Mouse (Mus musculus): ENCODE data around the gene Aagab. TPM values are rescaled to one million over a fixed set of nuclear protein-coding genes. Genes with fewer than 3 reads are reported as not detected.

Gene Aagab
- polyA plus RNA-seq, 1 experiment from 2014 or later, result 54.1 TPM

GRCm38 (mm10) chr9:63667373-63667724 is 64.9 kb downstream of the Aagab start:
- ATAC-seq (ENCODE audit: low FRiP score), result no peak
- Histone ChIP-seq H3K36me3 (no peaks in the 10 kb centered on the region), H3K9ac (no peak overlapping the region), H3K9me3 (replicated peaks) (no peaks in the 10 kb centered on the region), H3K4me2 (replicated peaks) (no peak overlapping the region), H3K4me1 (peaks cover 63% of the 10 kb centered on the region), H3K4me3 (no peak overlapping the region), H3K27ac (no peak overlapping the region), H3K27me3 (no peaks in the 10 kb centered on the region)
- 77% methylated on average over 8 of the region's 8 CpGs for WGBS

DNA sequence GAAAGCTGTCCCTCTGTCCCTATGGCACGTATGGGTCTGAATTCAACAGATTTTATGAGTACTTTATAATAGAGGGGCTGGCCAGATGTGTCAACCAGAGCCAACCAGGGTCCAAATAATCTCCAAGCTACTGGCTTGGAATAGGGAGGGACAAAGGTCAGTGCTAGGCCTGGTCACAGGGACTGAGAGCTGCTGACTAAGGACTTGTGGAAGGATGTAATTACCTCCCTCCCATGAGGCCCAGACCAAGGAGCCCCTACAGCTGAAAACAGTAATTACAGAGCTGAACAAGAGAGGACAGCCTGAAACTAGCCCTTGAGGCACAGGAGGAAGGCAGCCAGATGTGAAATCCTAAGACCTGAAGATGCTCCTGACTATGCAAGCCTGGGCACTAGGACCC is 66.2 kb downstream of the Aagab start:
- Histone ChIP-seq H3K27ac (no peak overlapping the region), H3K4me1 (peaks cover 66% of the 10 kb centered on the region)
- 67% methylated on average over 1 of the region's 1 CpGs for WGBS

GRCm38 (mm10) chr9:63669816-63670215 is 67.4 kb downstream of the Aagab start:
- Histone ChIP-seq H3K27ac (no peak overlapping the region), H3K4me2 (replicated peaks) (no peak overlapping the region), H3K9me3 (replicated peaks) (no peaks in the 10 kb centered on the region), H3K36me3 (no peaks in the 10 kb centered on the region), H3K4me1 (peaks cover 58% of the 10 kb centered on the region), H3K27me3 (no peaks in the 10 kb centered on the region), H3K4me3 (no peak overlapping the region), H3K9ac (no peak overlapping the region)
- WGBS, result 94% methylated on average over 7 of the region's 7 CpGs
- no peak for ATAC-seq (ENCODE audit: low FRiP score)

More for the DNA sequence above, 66.2 kb downstream of the Aagab start:
- Histone ChIP-seq H3K4me2 (replicated peaks) (no peak overlapping the region), H3K4me3 (no peak overlapping the region), H3K9me3 (replicated peaks) (no peaks in the 10 kb centered on the region), H3K36me3 (no peaks in the 10 kb centered on the region), H3K27me3 (no peaks in the 10 kb centered on the region), H3K9ac (no peak overlapping the region)
- ATAC-seq (ENCODE audit: low FRiP score), result no peak

DNA sequence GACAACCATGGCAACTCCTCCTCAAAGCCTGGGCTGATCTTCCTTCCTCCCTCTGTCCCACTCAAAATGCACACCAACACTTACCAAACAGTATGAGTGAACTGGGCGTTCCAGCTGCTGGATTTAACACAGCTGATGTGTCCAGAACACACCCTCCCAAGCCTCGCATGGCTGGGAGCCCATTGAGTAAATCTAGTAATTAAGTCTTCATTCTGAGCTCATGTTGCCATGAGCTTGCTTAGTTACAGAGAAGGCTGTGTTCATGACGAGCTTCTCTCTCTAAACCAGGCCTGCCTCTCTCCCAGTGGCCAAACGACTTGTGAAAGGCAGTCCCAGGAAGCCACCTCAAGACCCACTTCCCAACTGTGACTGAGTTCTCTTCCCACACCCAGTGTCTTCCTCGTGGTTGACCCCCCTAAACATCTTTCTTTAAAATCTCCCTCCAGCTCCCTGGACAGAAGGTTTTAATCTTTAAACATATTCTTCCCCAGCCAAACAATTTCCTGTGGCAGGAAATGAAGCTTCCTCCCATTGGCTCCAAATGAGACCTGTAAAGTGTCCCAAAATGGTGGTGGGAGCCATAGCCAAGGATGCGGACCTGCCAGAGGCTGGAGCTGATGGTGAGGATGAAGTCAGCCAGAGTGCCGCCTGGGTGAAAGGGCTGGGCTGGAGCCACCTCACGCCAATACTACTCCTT is 70.5 kb downstream of the Aagab start:
- no peaks in the 10 kb centered on the region for H3K9me3 ChIP-seq (replicated peaks)
- no peak overlapping the region; the same call in 1 of the 2 replicates for H3K27ac ChIP-seq
- no peak overlapping the region for H3K9ac ChIP-seq
- ATAC-seq (ENCODE audit: low FRiP score), result no peak
- H3K4me1 ChIP-seq, result peaks cover 26% of the 10 kb centered on the region
- H3K27me3 ChIP-seq, result no peaks in the 10 kb centered on the region
- H3K36me3 ChIP-seq, result no peaks in the 10 kb centered on the region
- 75% methylated on average over 8 of the region's 8 CpGs for WGBS
- no peak overlapping the region for H3K4me3 ChIP-seq
- H3K4me2 ChIP-seq (replicated peaks), result no peak overlapping the region

- no peak for ATAC-seq (ENCODE audit: low FRiP score)
- no peaks in the 10 kb centered on the region for H3K27me3 ChIP-seq
- H3K9ac ChIP-seq, result no peak overlapping the region
- WGBS, result 79% methylated on average over 3 of the region's 3 CpGs
- no peak overlapping the region for H3K4me2 ChIP-seq (replicated peaks)
- no peaks in the 10 kb centered on the region for H3K36me3 ChIP-seq
- peaks cover 22% of the 10 kb centered on the region for H3K4me1 ChIP-seq
- H3K27ac ChIP-seq, result no peak overlapping the region
- H3K9me3 ChIP-seq (replicated peaks), result no peaks in the 10 kb centered on the region
- no peak overlapping the region for H3K4me3 ChIP-seq
These were observed 71.0 kb downstream of the Aagab start for GRCm38 (mm10) chr9:63673494-63673805.

DNA sequence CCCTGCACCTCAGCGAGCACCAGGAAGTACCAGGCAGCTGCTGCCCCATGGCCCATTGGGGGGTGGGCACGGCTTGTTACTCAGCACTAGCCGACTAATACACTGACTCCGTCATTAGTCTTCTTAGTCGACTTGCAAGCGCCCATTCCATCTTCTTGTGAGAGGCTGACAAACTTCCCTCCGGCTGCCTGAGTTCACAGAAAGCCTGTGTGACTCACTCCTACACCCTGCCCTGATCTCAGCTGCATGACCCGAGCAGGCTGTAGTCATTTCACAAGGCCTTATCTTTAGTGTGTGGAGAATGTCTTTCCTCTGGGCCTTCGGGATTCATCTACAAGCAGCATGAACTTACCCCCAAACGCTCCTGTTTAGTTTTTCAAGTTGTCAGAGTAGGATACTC is 72.2 kb downstream of the Aagab start:
- H3K9me3 ChIP-seq (replicated peaks), result no peaks in the 10 kb centered on the region
- H3K4me2 ChIP-seq (replicated peaks), result no peak overlapping the region
- no peaks in the 10 kb centered on the region for H3K27me3 ChIP-seq
- ATAC-seq (ENCODE audit: low FRiP score), result no peak
- 90% methylated on average over 10 of the region's 10 CpGs for WGBS
- H3K4me1 ChIP-seq, result peaks cover 13% of the 10 kb centered on the region; the same call in 1 of the 2 replicates
- H3K27ac ChIP-seq, result no peak overlapping the region
- no peak overlapping the region for H3K9ac ChIP-seq
- no peak overlapping the region for H3K4me3 ChIP-seq
- no peaks in the 10 kb centered on the region for H3K36me3 ChIP-seq

DNA sequence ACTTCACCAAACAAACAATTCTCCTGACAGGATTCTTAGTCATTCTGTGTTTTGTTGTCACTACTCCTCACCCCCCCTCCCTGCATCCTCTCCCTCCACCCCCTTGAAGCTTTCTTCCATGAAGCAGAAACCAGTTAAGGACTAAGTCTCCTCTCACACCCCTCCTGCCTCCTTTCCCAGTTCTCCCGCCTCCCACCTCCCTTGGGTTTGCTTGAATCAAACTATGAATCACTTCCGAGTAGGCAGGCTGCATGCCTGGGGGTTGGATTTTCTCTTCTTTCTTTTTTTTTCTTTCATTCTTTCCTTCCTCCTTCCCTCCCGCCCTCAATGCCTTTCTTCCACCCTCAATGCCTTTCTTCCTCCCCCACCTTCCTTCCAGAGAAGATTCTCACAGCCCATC is 75.2 kb downstream of the Aagab start:
- 61% methylated on average over 3 of the region's 3 CpGs for WGBS
- Histone ChIP-seq H3K4me1 (peaks cover 10% of the 10 kb centered on the region; the same call in 1 of the 2 replicates), H3K36me3 (no peaks in the 10 kb centered on the region), H3K9ac (no peak overlapping the region), H3K27me3 (no peaks in the 10 kb centered on the region), H3K27ac (no peak overlapping the region), H3K9me3 (replicated peaks) (no peaks in the 10 kb centered on the region), H3K4me3 (no peak overlapping the region), H3K4me2 (replicated peaks) (no peak overlapping the region)
- no peak for ATAC-seq (ENCODE audit: low FRiP score)

GRCm38 (mm10) chr9:63678076-63678475 is 75.6 kb downstream of the Aagab start:
- no peak overlapping the region for H3K4me3 ChIP-seq
- H3K9me3 ChIP-seq (replicated peaks), result no peaks in the 10 kb centered on the region
- no peak overlapping the region for H3K27ac ChIP-seq
- no peaks in the 10 kb centered on the region for H3K27me3 ChIP-seq
- no peaks in the 10 kb centered on the region for H3K36me3 ChIP-seq
- peaks cover 7% of the 10 kb centered on the region; the same call in 1 of the 2 replicates for H3K4me1 ChIP-seq
- no peak overlapping the region for H3K4me2 ChIP-seq (replicated peaks)
- 95% methylated on average over 1 of the region's 1 CpGs for WGBS
- no peak for ATAC-seq (ENCODE audit: low FRiP score)
- no peak overlapping the region for H3K9ac ChIP-seq

GRCm38 (mm10) chr9:63682301-63682700 is 79.8 kb downstream of the Aagab start:
- Histone ChIP-seq H3K4me1 (peaks cover 2% of the 10 kb centered on the region; the same call in 1 of the 2 replicates), H3K27me3 (no peaks in the 10 kb centered on the region)
- WGBS, result 86% methylated on average over 9 of the region's 9 CpGs

GRCm38 (mm10) chr9:63682943-63683342 is 80.5 kb downstream of the Aagab start:
- ATAC-seq (ENCODE audit: low FRiP score), result no peak
- no peak overlapping the region for H3K4me3 ChIP-seq
- no peak overlapping the region for H3K27ac ChIP-seq
- H3K9ac ChIP-seq, result no peak overlapping the region
- WGBS, result 95% methylated on average over 2 of the region's 2 CpGs
- no peak overlapping the region for H3K4me2 ChIP-seq (replicated peaks)
- no peaks in the 10 kb centered on the region; the same call in 1 of the 2 replicates for H3K36me3 ChIP-seq
- H3K9me3 ChIP-seq (replicated peaks), result no peaks in the 10 kb centered on the region
- H3K4me1 ChIP-seq, result peaks cover 2% of the 10 kb centered on the region; the same call in 1 of the 2 replicates
- no peaks in the 10 kb centered on the region for H3K27me3 ChIP-seq

More at GRCm38 (mm10) chr9:63682301-63682700, 79.8 kb downstream of the Aagab start:
- Histone ChIP-seq H3K4me3 (no peak overlapping the region), H3K4me2 (replicated peaks) (no peak overlapping the region), H3K27ac (no peak overlapping the region), H3K36me3 (no peaks in the 10 kb centered on the region; the same call in 1 of the 2 replicates), H3K9me3 (replicated peaks) (no peaks in the 10 kb centered on the region), H3K9ac (no peak overlapping the region)
- ATAC-seq (ENCODE audit: low FRiP score), result no peak

- Histone ChIP-seq H3K9me3 (replicated peaks) (no peaks in the 10 kb centered on the region), H3K27ac (no peak overlapping the region), H3K27me3 (no peaks in the 10 kb centered on the region), H3K9ac (no peak overlapping the region), H3K36me3 (no peaks in the 10 kb centered on the region; the same call in 1 of the 2 replicates), H3K4me3 (no peak overlapping the region), H3K4me2 (replicated peaks) (no peak overlapping the region), H3K4me1 (peaks cover 2% of the 10 kb centered on the region; the same call in 1 of the 2 replicates)
- WGBS, result 97% methylated on average over 6 of the region's 6 CpGs
- ATAC-seq (ENCODE audit: low FRiP score), result no peak
These were observed 81.8 kb downstream of the Aagab start for GRCm38 (mm10) chr9:63684277-63684676.

DNA sequence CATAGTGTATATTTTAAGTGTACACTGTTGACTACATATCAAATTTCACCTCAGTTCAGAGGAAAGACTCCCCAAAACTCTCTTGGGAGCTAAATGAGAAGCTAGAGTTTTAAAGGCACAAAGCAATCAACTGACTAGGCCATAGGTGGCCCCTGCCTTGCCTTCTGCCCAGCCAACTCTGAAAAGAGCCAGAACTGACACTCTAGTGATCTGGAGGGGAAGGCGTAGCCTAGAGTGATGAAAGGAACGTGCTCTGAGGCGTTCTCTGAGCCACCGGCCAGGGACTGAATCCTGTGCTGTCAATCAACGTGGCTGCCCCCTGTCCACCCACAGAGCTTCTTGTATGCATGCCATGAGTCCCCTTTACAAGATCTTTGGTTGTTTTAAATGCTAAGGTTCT is 82.9 kb downstream of the Aagab start:
- Histone ChIP-seq H3K27me3 (no peaks in the 10 kb centered on the region), H3K9me3 (replicated peaks) (no peaks in the 10 kb centered on the region), H3K4me2 (replicated peaks) (no peak overlapping the region), H3K9ac (no peak overlapping the region), H3K36me3 (no peaks in the 10 kb centered on the region; the same call in 1 of the 2 replicates), H3K4me3 (no peak overlapping the region), H3K4me1 (no peaks in the 10 kb centered on the region), H3K27ac (no peak overlapping the region)
- WGBS, result 42% methylated on average over 5 of the region's 5 CpGs
- no peak for ATAC-seq (ENCODE audit: low FRiP score)

DNA sequence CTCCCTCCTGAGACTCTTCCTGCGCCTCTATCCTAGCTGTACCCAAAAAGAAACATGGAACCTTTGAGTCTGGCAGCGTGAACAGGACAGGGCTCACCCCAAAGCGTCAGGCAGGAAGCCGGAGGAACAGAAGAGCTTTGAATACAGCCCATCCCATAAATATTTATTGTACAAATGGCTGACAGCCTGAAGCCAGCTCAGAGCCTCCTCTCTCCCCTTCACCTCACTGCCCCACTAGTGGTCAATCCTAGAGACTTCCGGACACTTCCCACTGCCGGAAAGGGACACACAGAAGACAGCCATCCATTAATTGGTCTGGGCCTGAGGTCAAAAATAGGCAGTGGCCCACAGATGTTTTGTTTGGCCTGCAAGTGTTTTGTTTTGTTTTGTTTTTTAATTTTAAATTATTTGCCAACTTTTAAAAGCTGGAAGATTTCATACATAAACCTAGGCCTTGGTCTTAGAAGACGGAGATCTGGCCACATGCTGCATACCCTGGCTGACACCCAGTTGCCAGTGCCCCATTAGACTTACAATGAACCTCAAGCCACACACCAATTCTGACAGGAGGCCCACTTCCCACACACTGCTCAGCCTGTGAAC is 85.1 kb downstream of the Aagab start:
- H3K36me3 ChIP-seq, result no peaks in the 10 kb centered on the region; the same call in 1 of the 2 replicates
- H3K4me2 ChIP-seq (replicated peaks), result no peak overlapping the region

More for the DNA sequence above, 85.1 kb downstream of the Aagab start:
- no peaks in the 10 kb centered on the region for H3K27me3 ChIP-seq
- H3K4me1 ChIP-seq, result peaks cover 4% of the 10 kb centered on the region; the same call in 1 of the 2 replicates
- WGBS, result 85% methylated on average over 7 of the region's 7 CpGs
- H3K27ac ChIP-seq, result no peak overlapping the region
- H3K4me3 ChIP-seq, result no peak overlapping the region
- no peaks in the 10 kb centered on the region for H3K9me3 ChIP-seq (replicated peaks)
- no peak for ATAC-seq (ENCODE audit: low FRiP score)
- H3K9ac ChIP-seq, result no peak overlapping the region
